Mouse (Mus musculus): ENCODE results near the gene Arvcf. TPM values are rescaled to one million over a fixed set of nuclear protein-coding genes. Genes with fewer than 3 reads are reported as not detected.

Gene Arvcf
- polyA plus RNA-seq, 1 experiment = 1.8 TPM

- Histone ChIP-seq H3K27ac (ENCODE audit: insufficient read depth, low read depth, low read length) (no peak overlapping the region), H3K4me3 (ENCODE audit: insufficient read depth, low read length) (peak overlapping the region; percentile 73), H3K4me1 (ENCODE audit: control insufficient read depth, insufficient read depth, low read length) (peaks cover 21% of the 10 kb centered on the region)
- TF ChIP-seq CTCF (IDR thresholded peaks at IDR 0.05; ENCODE audit: low read depth, low read length) (no peak), POLR2A (IDR thresholded peaks at IDR 0.05; ENCODE audit: borderline replicate concordance, low read depth, low read length) (no peak)
Measured at GRCm38 (mm10) chr16:18392469-18393426, 44.8 kb downstream of the Arvcf start.

- Histone ChIP-seq H3K4me1 (ENCODE audit: control insufficient read depth, insufficient read depth, low read length) (peaks cover 21% of the 10 kb centered on the region), H3K27ac (ENCODE audit: insufficient read depth, low read depth, low read length) (no peak overlapping the region), H3K4me3 (ENCODE audit: insufficient read depth, low read length) (no peak overlapping the region)
- no peak for TF ChIP-seq CTCF (IDR thresholded peaks at IDR 0.05; ENCODE audit: low read depth, low read length)
- no peak for TF ChIP-seq POLR2A (IDR thresholded peaks at IDR 0.05; ENCODE audit: borderline replicate concordance, low read depth, low read length)
Measured at GRCm38 (mm10) chr16:18393595-18393994, 45.6 kb downstream of the Arvcf start.

DNA sequence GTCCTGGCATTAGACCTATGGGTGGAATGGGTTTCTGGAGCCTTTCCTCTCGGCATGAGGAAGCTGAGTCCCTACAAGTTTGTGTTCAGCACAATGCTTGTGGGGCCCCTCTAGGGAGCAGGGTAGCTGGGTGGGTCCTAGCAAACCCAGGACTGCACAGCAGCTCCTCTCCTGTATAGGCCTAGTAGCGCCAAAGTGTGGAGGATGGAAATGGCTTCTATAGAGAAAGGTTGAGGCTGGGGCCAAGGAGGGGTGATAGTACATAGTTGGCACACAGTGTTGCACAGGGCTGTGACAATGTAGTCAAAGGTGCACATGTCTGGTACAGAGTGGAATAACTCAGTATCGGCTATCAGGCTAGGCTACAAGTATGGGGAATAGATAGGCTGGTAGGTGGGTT lies 46.1 kb downstream of the Arvcf start:
- no peak overlapping the region for H3K4me3 ChIP-seq (ENCODE audit: insufficient read depth, low read length)
- peaks cover 21% of the 10 kb centered on the region for H3K4me1 ChIP-seq (ENCODE audit: control insufficient read depth, insufficient read depth, low read length)
- TF ChIP-seq POLR2A (IDR thresholded peaks at IDR 0.05; ENCODE audit: borderline replicate concordance, low read depth, low read length) (no peak), CTCF (IDR thresholded peaks at IDR 0.05; ENCODE audit: low read depth, low read length) (no peak)
- no peak overlapping the region for H3K27ac ChIP-seq (ENCODE audit: insufficient read depth, low read depth, low read length)

DNA sequence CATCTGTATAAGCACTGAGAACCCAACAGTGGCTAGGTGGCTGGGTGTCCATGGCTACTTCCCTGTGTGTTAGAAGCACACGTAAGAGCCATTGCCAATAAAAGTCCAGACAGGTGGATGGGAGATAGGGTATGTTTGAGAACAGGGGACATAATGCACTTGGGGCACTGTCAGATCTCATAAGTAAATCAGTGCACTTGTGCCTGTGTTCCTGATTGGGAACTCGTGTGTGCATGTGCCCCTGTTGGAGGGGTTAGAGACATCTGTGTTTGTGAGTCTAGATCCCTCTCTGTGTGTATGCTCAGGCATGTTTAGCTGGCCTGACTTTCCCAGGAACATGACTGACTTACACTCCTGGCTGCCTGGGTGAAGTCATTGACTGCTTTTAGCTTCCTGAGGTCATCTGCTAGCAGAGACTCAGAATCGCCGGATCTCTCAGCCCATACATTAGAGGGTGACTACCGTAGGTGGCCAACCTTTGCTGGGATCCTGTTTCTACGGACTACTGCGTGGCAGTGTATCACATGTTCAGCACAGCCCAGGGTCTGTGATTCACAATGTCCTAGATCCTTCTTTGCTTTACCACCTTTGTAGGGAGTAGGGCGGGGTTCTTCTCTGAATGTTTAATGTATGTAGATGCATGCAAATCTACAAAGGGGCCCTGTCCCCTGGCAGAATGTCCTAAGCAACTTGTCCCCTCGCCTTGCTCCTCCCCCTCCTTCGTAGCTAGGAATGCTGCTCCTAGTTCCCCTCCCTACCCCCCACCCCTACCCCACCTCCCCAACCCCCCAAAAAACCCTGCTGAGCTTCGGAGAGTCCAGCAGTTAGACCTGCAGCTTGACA lies 47.0 kb downstream of the Arvcf start:
- TF ChIP-seq POLR2A (IDR thresholded peaks at IDR 0.05; ENCODE audit: borderline replicate concordance, low read depth, low read length) = no peak
- TF ChIP-seq CTCF (IDR thresholded peaks at IDR 0.05; ENCODE audit: low read depth, low read length) = no peak
- Histone ChIP-seq H3K4me1 (ENCODE audit: control insufficient read depth, insufficient read depth, low read length) (peaks cover 21% of the 10 kb centered on the region), H3K27ac (ENCODE audit: insufficient read depth, low read depth, low read length) (no peak overlapping the region), H3K4me3 (ENCODE audit: insufficient read depth, low read length) (no peak overlapping the region)

- TF ChIP-seq POLR2A (IDR thresholded peaks at IDR 0.05; ENCODE audit: borderline replicate concordance, low read depth, low read length) = no peak
- no peak for TF ChIP-seq CTCF (IDR thresholded peaks at IDR 0.05; ENCODE audit: low read depth, low read length)
- H3K27ac ChIP-seq (ENCODE audit: insufficient read depth, low read depth, low read length) = no peak overlapping the region
Measured at GRCm38 (mm10) chr16:18395620-18396036, 47.6 kb downstream of the Arvcf start.

GRCm38 (mm10) chr16:18396201-18396600 lies 48.2 kb downstream of the Arvcf start:
- Histone ChIP-seq H3K4me1 (ENCODE audit: control insufficient read depth, insufficient read depth, low read length) (peaks cover 21% of the 10 kb centered on the region), H3K4me3 (ENCODE audit: insufficient read depth, low read length) (no peak overlapping the region), H3K27ac (ENCODE audit: insufficient read depth, low read depth, low read length) (no peak overlapping the region)
- TF ChIP-seq POLR2A (IDR thresholded peaks at IDR 0.05; ENCODE audit: borderline replicate concordance, low read depth, low read length) (no peak), CTCF (IDR thresholded peaks at IDR 0.05; ENCODE audit: low read depth, low read length) (no peak)

More at GRCm38 (mm10) chr16:18395620-18396036, 47.6 kb downstream of the Arvcf start:
- Histone ChIP-seq H3K4me3 (ENCODE audit: insufficient read depth, low read length) (no peak overlapping the region), H3K4me1 (ENCODE audit: control insufficient read depth, insufficient read depth, low read length) (peaks cover 21% of the 10 kb centered on the region)

DNA sequence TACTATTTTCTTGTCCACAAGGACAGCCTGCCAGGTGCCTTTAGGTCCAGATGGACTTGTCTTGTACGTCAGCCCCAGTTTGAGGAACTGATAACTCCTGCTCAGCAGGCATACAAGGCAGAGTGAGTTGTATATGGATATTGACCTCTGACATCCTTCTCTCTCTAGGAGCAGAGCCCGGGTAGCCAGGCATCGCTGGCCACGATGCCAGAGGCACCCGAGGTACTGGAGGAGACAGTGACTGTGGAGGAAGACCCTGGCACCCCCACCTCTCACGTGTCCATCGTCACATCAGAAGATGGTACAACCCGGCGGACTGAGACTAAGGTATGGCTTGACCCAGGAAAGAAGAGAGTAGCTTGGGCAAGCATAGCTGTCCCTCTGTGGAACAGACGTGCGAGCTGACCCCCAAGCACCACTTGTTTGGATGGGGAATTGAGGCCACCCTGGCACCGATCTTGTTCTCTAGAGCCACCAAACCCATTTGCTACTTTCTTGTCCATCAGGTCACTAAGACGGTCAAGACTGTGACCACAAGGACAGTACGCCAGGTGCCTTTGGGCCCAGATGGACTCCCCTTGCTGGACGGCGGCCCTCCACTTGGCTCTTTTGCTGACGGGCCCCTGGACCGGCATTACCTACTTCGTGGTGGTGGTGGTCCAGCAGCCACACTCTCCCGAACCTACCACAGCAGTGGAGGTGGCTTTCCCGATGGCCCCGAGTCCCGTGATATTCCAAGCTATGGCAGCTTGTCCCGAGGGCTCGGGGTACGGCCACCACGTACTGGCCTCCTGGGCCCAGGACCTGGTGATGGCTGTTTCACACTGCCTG lies 49.0 kb downstream of the Arvcf start:
- no peak overlapping the region for H3K27ac ChIP-seq (ENCODE audit: insufficient read depth, low read depth, low read length)
- no peak for TF ChIP-seq POLR2A (IDR thresholded peaks at IDR 0.05; ENCODE audit: borderline replicate concordance, low read depth, low read length)
- TF ChIP-seq CTCF (IDR thresholded peaks at IDR 0.05; ENCODE audit: low read depth, low read length) = no peak
- no peak overlapping the region for H3K4me3 ChIP-seq (ENCODE audit: insufficient read depth, low read length)
- peaks cover 21% of the 10 kb centered on the region for H3K4me1 ChIP-seq (ENCODE audit: control insufficient read depth, insufficient read depth, low read length)

DNA sequence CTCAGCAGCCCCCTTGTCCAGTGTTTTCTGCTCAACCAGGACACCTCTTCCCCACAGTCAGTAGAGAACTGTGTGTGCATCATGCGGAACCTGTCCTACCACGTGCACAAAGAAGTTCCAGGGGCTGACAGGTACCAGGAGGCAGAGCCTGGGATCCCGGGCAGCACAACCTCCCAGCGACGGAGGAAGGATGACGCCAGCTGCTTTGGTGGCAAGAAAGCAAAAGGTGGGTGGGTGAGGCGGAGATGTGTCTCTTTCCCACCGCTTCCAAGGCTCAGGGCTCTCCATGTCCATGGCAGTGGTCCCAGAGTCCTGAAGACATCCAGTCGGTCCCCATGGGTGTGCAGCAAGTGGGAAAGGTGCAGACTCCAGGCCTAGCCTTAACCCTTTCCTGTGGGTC lies 52.0 kb downstream of the Arvcf start:
- Histone ChIP-seq H3K4me3 (ENCODE audit: insufficient read depth, low read length) (no peak overlapping the region), H3K27ac (ENCODE audit: insufficient read depth, low read depth, low read length) (no peak overlapping the region), H3K4me1 (ENCODE audit: control insufficient read depth, insufficient read depth, low read length) (peaks cover 9% of the 10 kb centered on the region)
- TF ChIP-seq POLR2A (IDR thresholded peaks at IDR 0.05; ENCODE audit: borderline replicate concordance, low read depth, low read length) = no peak
- no peak for TF ChIP-seq CTCF (IDR thresholded peaks at IDR 0.05; ENCODE audit: low read depth, low read length)
